Mouse (Mus musculus): Measurements from ENCODE around the gene Plcxd3. TPM values are rescaled to one million over a fixed set of nuclear protein-coding genes. Genes with fewer than 3 reads are reported as not detected.

Gene Plcxd3
- 0.32 TPM for polyA plus RNA-seq (2014; fragmentation: Illumina TruSeq; extraction: RNeasy Lipid Tissue Mini Kit (QIAGEN cat#74804); ENCODE audit: insufficient read depth, low read depth, low replicate concordance)

DNA sequence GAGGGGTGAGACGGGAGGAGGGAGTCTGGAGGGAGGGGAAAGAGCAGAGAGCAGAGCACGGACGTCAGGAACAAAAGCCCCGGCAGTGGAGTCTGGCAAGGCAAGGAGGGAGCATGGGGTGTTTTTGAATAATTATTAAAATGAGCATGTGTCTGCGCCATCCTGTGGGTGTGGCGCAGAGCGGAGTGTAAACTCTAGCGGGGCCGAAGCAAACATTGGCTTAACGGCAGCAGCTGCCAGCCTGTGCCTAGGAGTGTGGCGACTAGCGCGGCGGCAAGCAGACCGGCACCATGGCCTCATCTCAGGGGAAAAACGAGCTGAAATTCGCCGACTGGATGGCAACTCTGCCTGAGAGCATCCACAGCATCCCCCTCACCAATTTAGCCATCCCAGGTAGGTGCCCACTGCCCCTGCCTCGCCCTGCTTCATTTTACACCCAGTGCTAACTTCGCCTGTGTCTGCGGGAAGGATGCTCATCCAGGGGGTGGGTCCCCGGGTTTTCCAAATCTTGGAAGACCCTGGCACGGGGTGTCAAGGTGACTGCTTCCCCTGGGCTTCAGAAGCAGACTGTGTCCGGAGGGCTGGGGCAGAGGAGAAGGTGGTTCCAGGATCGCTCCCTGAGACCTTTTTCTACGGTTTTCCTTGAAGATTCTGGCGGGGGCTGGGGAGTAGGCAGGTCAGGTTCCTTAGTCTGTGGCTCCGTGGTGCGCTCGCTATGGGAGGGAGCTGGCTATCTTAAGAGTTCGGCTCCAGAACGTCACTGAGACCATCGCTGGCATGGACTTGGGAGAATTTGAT, at the start of gene Plcxd3:
Plcxd3 (plus strand) TSS at position 69 of the 798 bp plus-strand sequence.

